Mouse (Mus musculus): ENCODE results near the gene N4bp2l1. TPM values are rescaled to one million over a fixed set of nuclear protein-coding genes. Genes with fewer than 3 reads are reported as not detected.
A peak's percentile ranks its signal among the peaks of the same experiment; 100 is the strongest.

The N4bp2l1 gene
- polyA plus RNA-seq, 1 experiment from 2014 or later, result 3.4 TPM

DNA sequence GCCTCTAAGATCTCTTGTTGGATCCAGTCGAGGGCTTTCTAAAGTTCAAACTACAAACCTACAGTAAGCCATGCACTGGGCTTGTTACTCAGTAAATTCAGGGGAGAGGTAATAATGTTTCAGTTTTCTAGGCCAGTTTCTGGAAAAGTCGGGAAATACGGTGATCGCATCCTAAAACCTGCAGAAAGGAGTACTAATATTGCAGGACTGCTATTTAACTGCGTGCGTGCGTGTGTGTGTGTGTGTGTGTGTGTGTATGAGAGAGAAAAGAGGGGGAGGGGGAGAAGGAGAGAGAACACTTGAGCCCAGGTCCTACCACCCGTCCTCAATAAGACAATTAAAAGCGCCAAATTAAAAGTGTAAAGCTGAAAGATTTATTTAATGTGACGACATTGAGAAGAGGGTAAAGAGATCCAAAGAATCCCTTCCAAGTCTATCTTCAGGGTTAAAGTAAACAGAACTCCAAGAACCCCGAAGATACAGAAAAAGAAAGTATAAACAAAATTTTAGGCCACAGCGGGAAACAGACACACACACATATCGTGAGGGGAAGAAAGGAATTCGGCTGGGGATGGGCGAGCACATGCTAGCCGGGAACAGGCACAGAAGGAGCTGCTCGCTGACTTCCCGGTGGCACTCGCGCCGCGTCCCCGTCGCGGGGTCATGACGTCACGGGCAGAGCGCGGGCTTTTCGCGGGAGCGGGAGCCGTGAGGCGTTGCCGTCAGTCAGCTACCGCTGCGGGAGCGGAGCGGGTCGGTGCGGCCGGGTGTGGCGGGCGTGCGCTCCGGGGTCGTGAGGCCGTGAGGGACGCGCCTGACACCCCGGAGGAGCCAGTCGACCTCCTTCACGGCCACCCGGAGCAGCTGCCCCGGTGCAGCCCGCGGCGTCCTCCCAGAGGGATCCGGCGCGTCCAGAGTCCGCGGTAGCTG is 74.8 kb downstream of the N4bp2l1 start, which contains the start of gene Brca2:
Gene Brca2, plus strand, starts transcription at position 694 of the 930 bp plus-strand sequence.
- 8% methylated on average over 63 of the region's 63 CpGs for WGBS
- Histone ChIP-seq H3K4me3 (ENCODE audit: low read depth, low read length) (peak within 1 kb of the TSS; percentile 79), H3K9ac (ENCODE audit: low read length) (peak within 1 kb of the TSS; percentile 92), H3K36me3 (ENCODE audit: control insufficient read depth, insufficient read depth, low read length) (no peaks in the 10 kb centered on the region), H3K9me3 (ENCODE audit: control insufficient read depth, low read length) (no peaks in the 10 kb centered on the region), H3K4me2 (ENCODE audit: low read depth) (peak within 1 kb of the TSS; percentile 54), H3K27me3 (ENCODE audit: control insufficient read depth, insufficient read depth, low read length) (no peaks in the 10 kb centered on the region), H3K27ac (ENCODE audit: low read depth, low read length) (0 out of 2 replicates have a peak within 1 kb of the TSS, but pooled peaks have one; percentile 9), H3K4me1 (ENCODE audit: control insufficient read depth, insufficient read depth, low read length) (no peaks in the 10 kb centered on the region)
- peak; percentile 96 for ATAC-seq (ENCODE audit: insufficient read depth, low FRiP score, low TSS enrichment)
- DNase-seq (ENCODE audit: low spot score), result peak; percentile 95

Other genes starting within 250 kb of the N4bp2l1 start
- gene Zar1l, start 79.0 kb downstream of the N4bp2l1 start, polyA plus RNA-seq (2014; fragmentation: Nextera tagmentation; extraction: Ambion mirVana), result not detected in 2 replicates
- 20.1 and 22.6 TPM in 2 replicates for gene Brca2, start 74.6 kb downstream of the N4bp2l1 start, polyA plus RNA-seq (2014; fragmentation: Nextera tagmentation; extraction: Ambion mirVana)
- 44.5 and 44.8 TPM in 2 replicates for gene N4bp2l2, start 69.0 kb upstream of the N4bp2l1 start, polyA plus RNA-seq (2014; fragmentation: Nextera tagmentation; extraction: Ambion mirVana)
- 47.7 and 48.5 TPM in 2 replicates for gene Pds5b, start 76.6 kb upstream of the N4bp2l1 start, polyA plus RNA-seq (2014; fragmentation: Nextera tagmentation; extraction: Ambion mirVana)